Mouse (Mus musculus): Measurements from ENCODE around the gene Hnrnpf.

Hnrnpf gene

DNA sequence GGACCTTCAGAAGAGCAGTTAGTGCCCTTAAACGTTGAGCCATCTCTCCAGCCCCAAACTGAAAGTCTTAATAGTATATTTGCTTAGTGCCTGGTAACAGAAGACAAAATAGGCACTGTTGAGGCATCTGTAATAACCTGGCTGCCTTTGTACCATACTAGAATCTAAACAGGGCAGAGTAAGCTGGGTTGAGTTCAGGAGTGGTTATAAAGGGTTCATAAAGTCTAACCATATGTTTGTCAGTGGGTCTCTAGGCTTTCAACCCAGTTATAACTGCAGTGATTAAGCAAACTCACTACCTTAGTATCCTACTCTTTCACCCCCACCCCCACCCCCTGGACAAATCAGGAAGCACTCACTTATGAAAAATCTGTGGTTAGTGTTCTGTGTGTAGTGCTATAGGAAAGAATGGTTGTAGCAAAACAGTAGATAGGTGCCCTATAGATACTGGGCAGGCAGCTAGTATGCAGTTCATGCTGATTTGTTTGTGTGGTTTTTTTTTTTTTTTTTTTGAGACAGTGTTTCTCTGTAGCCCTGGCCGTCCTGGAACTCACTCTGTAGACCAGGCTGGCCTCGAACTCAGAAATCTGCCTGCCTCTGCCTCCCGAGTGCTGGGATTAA lies 26.9 kb downstream of the Hnrnpf start:
- no peak for DNase-seq

DNA sequence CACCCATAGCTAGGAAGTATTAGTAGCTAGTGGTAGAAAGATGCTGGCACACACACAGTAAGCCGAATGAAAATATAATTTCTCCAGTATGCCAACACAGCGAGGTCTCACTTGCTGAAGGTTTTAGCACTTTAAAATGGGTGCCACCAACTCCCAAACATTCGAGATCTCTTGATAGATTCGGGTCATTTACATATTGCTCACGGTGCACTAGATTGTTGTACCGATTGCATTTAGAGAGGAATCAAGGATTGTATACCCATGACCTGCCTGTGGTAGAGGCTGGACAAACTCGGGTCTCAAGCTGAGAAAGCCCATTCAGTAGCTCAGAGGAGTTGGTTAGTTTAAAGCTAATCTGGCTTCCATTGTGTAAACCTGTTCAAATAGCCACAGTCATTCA lies 27.8 kb downstream of the Hnrnpf start:
- DNase-seq: no peak

DNA sequence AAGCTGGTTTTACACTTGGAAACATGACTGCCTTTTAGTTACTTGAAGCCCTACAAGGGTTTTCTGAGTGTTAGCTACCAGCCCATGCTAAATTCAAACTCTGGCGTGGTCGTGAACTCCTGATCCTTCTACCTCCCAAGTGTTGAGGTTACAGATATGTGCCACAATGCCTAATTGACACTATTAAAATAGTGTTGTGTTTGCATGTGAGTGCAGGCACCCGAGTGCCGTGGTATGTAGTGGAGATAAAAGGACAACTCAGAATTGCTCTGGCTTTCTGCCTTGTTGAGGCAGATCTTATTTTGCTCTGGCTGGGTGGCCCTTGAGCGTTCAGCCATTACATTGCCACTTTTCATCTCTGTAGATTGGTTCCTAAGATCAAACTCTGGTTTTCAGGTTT lies 28.6 kb downstream of the Hnrnpf start:
- DNase-seq: no peak

DNA sequence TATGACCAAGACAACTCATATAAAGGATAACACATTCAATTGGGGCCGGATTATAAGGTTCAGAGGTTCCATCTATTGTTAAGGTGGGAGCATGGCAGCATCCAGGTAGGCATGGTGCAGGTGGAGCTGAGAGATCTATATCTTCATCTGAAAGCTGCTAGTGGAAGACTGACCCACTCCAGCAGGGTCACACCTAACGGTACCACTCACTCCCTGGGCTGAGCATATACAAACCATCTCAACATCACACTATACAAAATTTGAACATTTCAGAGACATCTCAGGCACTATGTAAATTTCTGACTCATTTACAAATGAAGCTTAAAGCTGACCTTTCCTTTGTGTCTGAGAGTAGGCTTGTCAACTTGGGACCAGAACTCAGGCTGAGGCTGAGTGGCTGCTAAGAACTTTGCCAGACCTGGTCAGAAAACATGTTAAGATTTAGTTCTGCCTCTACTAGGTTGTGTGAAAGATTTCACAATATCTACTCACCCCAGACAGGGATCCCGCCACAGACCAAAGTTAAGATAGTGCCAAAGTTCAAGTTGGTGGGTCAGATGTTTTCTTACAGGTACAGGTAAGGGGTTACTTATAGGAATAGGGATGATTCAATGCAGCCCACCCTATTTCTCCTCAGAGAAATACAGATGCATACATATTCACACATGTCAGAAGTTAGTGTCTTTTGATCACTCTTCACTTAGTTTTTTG lies 30.0 kb downstream of the Hnrnpf start:
- no peak for DNase-seq

DNA sequence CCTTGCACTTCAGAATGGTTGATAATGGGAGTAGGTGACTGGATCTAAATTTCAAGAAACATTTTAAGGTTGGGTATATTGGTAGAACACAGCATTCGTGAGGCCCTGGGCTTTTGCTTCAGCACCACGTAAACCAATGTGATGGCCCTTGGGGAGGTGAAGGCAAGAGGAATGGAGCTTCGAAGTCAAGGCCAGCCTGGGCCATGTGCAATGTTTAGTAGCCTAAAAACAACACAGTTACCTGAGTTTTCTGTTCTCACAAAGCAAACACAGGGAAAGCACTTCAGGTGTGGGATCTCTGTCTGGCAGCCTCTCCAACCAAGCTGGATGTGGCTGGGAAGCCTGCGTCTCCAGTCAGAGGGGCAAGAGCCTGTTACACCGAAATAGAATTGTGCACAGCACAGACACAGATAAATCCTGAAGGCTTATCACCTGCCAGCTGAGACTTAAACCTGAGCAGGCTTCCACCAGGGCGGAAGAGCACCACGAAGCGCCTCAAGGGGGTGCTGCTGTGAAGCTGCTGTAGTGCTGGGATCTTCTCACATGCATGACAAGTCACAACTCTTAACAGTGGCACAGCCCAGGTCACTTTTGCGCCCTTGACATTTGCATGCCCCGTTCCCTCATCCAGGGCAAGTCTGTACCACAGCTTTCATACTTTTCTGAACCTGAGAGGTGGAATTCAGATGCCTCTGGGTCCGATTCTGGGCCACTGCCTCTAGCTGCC lies 32.4 kb downstream of the Hnrnpf start:
- DNase-seq: peak; percentile 62

DNA sequence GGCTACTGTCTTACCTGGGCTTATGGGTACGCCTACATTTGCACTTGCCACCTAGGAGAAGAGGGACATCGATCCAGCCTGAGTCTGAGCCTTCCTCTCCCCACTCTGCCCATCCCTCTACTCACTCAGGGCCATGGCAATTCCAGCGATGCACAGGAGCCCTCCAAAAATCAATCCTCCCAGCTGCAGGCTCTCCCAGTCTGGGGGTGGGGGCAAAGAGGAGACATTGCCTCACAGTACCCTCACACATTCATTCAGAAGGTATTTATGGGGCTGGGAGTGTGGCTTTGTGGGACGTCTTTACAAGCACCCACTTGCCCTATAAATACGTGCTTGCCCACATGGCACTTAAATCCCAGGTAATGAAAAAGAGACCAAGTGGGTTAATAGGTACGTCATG lies 34.2 kb downstream of the Hnrnpf start:
- no peak for DNase-seq

DNA sequence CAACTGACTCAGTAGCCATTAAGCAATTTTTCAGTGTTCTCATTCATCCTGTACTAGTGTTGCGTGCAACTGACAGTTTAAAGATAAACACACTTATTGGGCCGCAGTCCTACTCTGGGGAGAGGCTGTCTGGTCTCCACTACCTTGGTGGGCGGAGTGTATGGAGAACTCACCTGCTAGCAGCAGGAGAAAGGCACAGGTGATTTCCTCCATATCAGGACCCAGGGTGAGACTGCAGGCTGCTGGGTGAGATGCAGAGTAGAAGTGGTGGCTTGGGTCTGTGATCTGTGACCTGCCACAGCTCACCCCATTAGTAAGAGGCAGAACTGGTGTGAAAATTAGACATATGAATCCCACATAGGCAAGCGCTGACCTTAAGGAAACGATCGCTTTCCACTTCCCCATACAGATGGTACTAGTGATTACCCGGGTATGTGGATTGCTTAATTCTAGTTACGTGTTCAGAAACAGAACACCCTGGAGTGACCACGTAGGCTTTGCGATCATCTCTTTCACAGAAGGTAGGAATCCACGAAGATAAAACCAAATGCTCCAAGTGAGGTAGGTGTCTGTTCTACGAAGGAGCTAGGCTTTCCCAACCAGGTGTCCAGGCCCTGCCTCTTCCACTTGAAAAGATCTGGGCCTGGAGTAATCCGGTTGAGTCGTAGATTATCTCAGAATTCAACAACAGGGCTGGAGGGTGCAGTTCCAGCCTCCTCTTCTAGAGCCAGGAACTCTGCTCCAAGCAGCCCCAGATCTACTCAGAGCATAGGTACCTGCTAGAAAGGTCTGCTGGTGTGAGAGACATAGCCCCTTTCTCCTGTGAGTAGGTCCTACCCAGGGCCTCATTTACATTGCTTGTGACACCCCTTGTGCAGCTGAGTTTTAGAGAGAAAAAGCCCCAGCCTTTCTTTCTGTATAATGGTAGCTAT lies 35.8 kb downstream of the Hnrnpf start:
- no peak for DNase-seq

DNA sequence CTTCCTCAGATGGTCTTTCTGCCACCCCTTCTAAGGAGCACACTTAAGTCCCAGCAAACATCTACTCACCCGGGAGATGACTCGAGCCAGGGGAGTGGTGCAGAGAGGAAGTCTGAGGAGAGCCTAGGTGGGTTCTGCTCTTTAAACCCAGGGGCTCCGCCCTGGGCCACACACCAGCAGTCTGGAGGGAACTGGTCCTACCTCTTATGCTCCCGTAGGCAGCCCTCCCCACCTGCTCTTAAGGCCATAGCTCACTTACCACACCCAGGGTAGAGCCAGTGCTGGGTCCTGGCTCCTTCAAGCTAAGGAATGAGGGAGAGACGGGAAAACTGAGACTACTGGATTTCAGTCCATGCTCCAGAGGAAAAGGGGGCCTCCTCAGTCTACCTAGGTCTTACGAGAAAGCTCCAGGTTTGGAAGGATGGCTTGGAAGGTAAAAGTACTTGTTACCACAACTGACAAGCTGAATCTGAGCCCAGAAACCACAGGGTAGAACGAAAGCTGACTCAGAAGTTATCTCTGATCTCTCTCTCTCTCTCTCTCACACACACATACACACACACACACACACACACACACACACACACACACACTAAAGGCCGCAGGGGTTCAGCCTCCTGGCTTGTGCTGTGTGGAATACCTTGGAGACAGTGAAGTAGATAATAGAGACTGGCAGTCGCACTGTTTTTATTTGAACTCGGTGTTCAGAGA lies 37.3 kb downstream of the Hnrnpf start, which contains the start of gene Fxyd4:
Fxyd4 (minus strand) TSS at position 471 of the 711 bp plus-strand sequence.
- DNase-seq: peak; percentile 23

DNA sequence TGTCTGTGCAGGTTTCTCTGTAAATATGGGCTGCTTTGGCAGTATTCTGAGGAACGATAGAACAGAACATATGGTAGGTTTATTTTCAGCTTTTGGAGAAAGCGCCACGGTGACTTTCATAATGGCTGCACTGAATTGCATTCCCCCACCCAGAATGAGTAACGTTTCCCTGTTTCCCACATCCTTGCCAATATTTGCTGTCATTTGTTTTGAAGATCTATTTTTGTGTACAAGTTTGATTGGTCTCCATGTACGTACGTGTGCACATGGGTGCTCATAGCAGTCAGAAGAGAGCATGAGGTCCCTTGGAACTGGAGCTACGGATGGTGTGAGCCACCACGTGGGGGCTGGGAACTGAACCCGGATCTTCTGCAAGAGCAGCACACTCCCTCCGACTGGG lies 38.8 kb downstream of the Hnrnpf start:
- DNase-seq: no peak

DNA sequence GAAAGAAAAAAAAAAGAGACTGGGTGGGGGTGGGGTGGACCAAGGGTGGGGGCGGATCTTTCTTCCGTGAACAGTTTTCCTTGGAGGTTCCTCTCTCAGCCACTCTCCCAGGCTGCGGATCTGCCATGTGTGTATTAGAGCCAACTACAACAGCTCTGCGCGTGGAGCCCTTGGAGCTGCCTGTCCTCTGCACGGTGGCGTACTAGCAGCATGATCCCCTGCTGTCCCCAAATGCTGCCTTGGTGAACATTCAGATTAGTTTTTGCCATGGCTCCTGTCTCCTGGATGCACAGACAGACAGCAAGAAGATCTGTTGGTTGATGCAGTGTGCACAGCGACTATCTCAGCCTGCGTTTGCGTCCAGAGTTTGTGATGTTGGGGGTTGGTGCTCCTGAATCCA lies 42.6 kb downstream of the Hnrnpf start:
- DNase-seq: no peak

DNA sequence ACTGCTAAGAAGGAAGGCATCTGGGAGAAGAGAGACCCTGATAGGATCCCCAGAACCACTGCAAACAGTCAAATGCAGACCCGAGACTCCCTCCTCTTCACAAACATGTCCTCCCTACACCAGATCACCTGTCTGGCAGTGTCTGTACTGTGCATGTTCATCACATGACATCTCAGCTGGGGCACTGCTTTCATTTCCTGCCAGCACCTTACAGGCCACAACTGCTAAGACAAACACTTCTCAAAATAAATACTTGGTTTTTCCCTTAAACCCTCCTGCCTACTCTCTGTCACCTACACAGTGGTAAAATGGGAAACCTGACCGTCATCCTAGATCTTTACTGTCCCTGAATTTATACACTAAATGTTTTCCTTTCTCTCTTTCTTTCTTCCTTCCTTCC lies 43.8 kb downstream of the Hnrnpf start:
- no peak for DNase-seq

DNA sequence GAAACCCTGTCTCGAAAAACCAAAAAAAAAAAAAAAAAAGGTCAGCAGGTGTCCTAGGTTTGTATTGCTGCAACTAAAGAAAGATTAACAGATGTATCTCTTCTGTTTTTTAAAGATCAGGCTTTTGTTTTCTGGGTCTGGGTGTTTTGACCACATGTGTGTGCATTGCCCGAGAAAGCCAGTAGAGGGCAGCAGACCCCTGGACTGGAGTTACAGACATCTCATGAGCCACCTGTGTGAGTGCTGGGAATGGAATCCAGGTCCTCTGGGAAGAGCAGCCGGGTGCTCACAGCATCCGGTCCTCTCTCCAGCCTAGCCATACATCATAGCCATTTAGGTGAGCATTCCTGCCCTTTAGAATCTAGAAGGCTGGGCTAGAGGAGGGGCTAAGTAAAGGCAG lies 52.2 kb downstream of the Hnrnpf start:
- DNase-seq: peak; percentile 43

DNA sequence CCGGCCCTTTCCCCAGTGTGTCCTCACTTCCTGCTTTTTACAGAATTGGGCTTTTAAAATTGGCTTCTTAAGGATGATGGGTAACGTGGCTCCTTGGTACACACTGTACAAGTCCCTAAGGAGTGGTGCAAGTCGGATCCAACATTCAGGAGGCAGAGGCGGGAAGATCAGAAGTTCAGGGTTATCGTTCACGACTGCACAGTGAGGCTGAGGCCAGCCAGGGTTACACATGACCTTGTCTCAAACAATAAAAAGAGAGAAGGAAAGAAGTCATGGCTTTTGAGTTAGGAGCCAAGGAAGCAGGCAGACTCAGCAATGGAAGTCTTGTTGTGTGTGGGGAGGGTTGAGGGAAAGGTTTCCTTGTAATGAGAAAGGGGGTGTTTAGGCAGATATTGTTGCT lies 56.0 kb downstream of the Hnrnpf start:
- DNase-seq: no peak

DNA sequence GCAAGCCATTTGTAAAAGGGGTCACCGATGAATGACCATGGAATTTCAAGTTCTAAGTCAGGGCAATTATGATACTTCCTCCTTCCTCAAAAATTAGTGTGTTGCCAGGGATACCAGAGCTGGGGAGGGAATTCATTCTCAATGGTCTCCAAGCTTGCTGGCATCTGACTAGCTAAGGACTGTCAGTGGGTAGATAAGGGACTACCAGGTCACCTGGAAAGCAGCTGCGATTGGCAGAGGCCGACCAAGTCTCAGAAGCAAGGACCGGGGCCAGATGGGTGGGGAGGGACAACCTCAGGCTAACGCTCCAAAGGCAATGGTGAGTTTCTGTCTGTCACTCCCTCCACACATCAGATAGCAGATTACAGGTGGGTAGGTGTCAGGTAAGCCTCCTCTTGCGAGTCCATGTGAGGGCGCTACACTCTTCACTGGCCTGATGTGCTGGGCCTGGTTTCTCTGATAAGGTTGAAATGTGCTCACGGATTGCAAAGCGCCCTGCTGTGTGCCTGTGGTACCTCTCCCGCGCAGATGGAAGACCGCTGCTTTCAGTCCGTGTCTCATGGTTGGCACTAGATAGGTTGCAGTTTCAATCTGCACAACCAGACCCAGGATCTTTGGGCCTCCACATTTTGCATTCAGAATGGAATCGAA lies 56.9 kb downstream of the Hnrnpf start:
- no peak for DNase-seq

DNA sequence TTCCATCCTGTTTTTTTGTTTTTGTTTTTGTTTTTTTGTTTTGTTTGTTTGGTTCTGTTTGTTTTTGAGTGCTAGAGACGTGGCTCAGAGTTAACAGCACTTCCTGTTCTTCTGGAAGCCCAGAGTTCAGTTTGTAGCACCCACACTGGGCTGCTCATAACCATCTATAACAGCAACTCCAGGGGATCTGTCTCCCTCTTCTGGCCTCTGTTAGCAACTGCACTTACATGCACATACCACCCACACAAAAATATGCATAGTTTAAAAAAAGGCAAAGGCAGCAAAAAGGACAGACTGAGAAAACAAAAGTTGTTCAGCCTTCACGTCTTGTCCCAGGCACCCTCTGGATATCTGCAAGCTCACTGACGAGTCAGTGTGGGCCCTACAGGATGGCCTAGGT lies 63.1 kb downstream of the Hnrnpf start:
- no peak for DNase-seq

DNA sequence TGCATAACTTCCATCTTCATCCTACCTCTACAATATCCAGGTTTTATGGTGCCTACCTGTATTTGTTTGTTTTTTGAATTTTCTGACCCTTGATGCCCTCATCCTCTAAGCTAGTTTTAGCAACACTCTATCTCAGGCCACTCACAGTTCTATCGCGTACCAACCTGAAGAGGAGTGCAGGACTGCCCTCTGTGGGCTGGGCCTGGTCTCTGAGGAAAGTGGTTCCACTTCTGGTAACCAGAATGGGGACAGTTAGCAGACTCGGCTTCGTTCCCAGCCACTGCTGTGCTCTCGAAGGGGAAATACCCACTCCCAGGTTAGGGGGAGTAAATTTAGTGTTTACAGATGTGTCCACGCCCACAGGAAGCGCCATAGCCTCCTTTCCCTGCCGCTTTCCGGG lies 66.6 kb downstream of the Hnrnpf start:
- no peak for DNase-seq

All from thymus, postnatal 4 days (tissue).